Mouse (Mus musculus): ENCODE measurements around the gene Hbp1. TPM values are rescaled to one million over a fixed set of nuclear protein-coding genes. Genes with fewer than 3 reads are reported as not detected.

Gene Hbp1
- total and polyA plus RNA-seq, 2 experiments = 57.3 to 117 TPM

GRCm38 (mm10) chr12:31916691-31917090 is 33.6 kb downstream of the Hbp1 start:
- Histone ChIP-seq H3K79me2 (ENCODE audit: control insufficient read depth, insufficient read depth, low read length) (no peaks in the 10 kb centered on the region), H3K27ac (replicated peaks; ENCODE audit: insufficient read depth, low read depth, low read length) (0 out of 2 replicates have a peak overlapping the region, but pooled peaks have one; percentile 15), H3K9ac (ENCODE audit: low read depth, low read length) (no peak overlapping the region), H3K36me3 (ENCODE audit: control insufficient read depth, insufficient read depth, low read length) (no peaks in the 10 kb centered on the region), H3K4me1 (ENCODE audit: control insufficient read depth, insufficient read depth, low read length) (peaks cover 17% of the 10 kb centered on the region), H3K4me3 (ENCODE audit: insufficient read depth, low read depth, low read length) (no peak overlapping the region), H3K27me3 (ENCODE audit: control insufficient read depth, insufficient read depth, low read length) (no peaks in the 10 kb centered on the region)
- TF ChIP-seq POLR2A (IDR thresholded peaks at IDR 0.05; ENCODE audit: extremely low read depth, insufficient read depth, low read length) = no peak
- TF ChIP-seq CTCF (IDR thresholded peaks at IDR 0.05; ENCODE audit: low read depth, low read length) = no peak
- no peak for DNase-seq (ENCODE audit: extremely low read depth, low read depth, low spot score)
- 95% methylated on average over 5 of the region's 5 CpGs for WGBS

GRCm38 (mm10) chr12:31913614-31914013 is 36.7 kb downstream of the Hbp1 start:
- Histone ChIP-seq H3K79me2 (ENCODE audit: control insufficient read depth, insufficient read depth, low read length) (no peaks in the 10 kb centered on the region), H3K27ac (replicated peaks; ENCODE audit: insufficient read depth, low read depth, low read length) (no peak overlapping the region), H3K36me3 (ENCODE audit: control insufficient read depth, insufficient read depth, low read length) (no peaks in the 10 kb centered on the region), H3K4me3 (ENCODE audit: insufficient read depth, low read depth, low read length) (no peak overlapping the region), H3K9ac (ENCODE audit: low read depth, low read length) (no peak overlapping the region), H3K4me1 (ENCODE audit: control insufficient read depth, insufficient read depth, low read length) (peaks cover 4% of the 10 kb centered on the region; the same call in 1 of the 2 replicates), H3K27me3 (ENCODE audit: control insufficient read depth, insufficient read depth, low read length) (no peaks in the 10 kb centered on the region)
- TF ChIP-seq CTCF (IDR thresholded peaks at IDR 0.05; ENCODE audit: low read depth, low read length) (no peak), POLR2A (IDR thresholded peaks at IDR 0.05; ENCODE audit: extremely low read depth, insufficient read depth, low read length) (no peak)
- WGBS = 27% methylated on average over 4 of the region's 4 CpGs
- no peak for DNase-seq (ENCODE audit: extremely low read depth, low read depth, low spot score)

GRCm38 (mm10) chr12:31912966-31913551 is 37.3 kb downstream of the Hbp1 start:
- no peak for TF ChIP-seq CTCF (IDR thresholded peaks at IDR 0.05; ENCODE audit: low read depth, low read length)
- TF ChIP-seq POLR2A (IDR thresholded peaks at IDR 0.05; ENCODE audit: extremely low read depth, insufficient read depth, low read length) = no peak
- H3K36me3 ChIP-seq (ENCODE audit: control insufficient read depth, insufficient read depth, low read length) = no peaks in the 10 kb centered on the region
- no peak overlapping the region for H3K9ac ChIP-seq (ENCODE audit: low read depth, low read length)
- no peak overlapping the region for H3K27ac ChIP-seq (replicated peaks; ENCODE audit: insufficient read depth, low read depth, low read length)
- H3K4me1 ChIP-seq (ENCODE audit: control insufficient read depth, insufficient read depth, low read length) = peaks cover 4% of the 10 kb centered on the region; the same call in 1 of the 2 replicates
- WGBS = 81% methylated on average over 6 of the region's 6 CpGs
- no peak for DNase-seq (ENCODE audit: extremely low read depth, low read depth, low spot score)
- no peaks in the 10 kb centered on the region for H3K79me2 ChIP-seq (ENCODE audit: control insufficient read depth, insufficient read depth, low read length)
- H3K4me3 ChIP-seq (ENCODE audit: insufficient read depth, low read depth, low read length) = no peak overlapping the region
- no peaks in the 10 kb centered on the region for H3K27me3 ChIP-seq (ENCODE audit: control insufficient read depth, insufficient read depth, low read length)

GRCm38 (mm10) chr12:31907436-31907835 is 42.9 kb downstream of the Hbp1 start:
- H3K4me1 ChIP-seq (ENCODE audit: control insufficient read depth, insufficient read depth, low read length) = no peaks in the 10 kb centered on the region
- no peaks in the 10 kb centered on the region for H3K27me3 ChIP-seq (ENCODE audit: control insufficient read depth, insufficient read depth, low read length)
- H3K79me2 ChIP-seq (ENCODE audit: control insufficient read depth, insufficient read depth, low read length) = no peaks in the 10 kb centered on the region
- H3K9ac ChIP-seq (ENCODE audit: low read depth, low read length) = no peak overlapping the region
- TF ChIP-seq POLR2A (IDR thresholded peaks at IDR 0.05; ENCODE audit: extremely low read depth, insufficient read depth, low read length) = no peak
- no peak for TF ChIP-seq CTCF (IDR thresholded peaks at IDR 0.05; ENCODE audit: low read depth, low read length)
- no peaks in the 10 kb centered on the region for H3K36me3 ChIP-seq (ENCODE audit: control insufficient read depth, insufficient read depth, low read length)
- H3K27ac ChIP-seq (replicated peaks; ENCODE audit: insufficient read depth, low read depth, low read length) = no peak overlapping the region
- DNase-seq (ENCODE audit: extremely low read depth, low read depth, low spot score) = no peak
- H3K4me3 ChIP-seq (ENCODE audit: insufficient read depth, low read depth, low read length) = no peak overlapping the region
- 99% methylated on average over 2 of the region's 2 CpGs for whole genome bisulfite sequencing

- TF ChIP-seq POLR2A (IDR thresholded peaks at IDR 0.05; ENCODE audit: extremely low read depth, insufficient read depth, low read length) (no peak), CTCF (IDR thresholded peaks at IDR 0.05; ENCODE audit: low read depth, low read length) (no peak)
- Histone ChIP-seq H3K27ac (replicated peaks; ENCODE audit: insufficient read depth, low read depth, low read length) (no peak overlapping the region), H3K79me2 (ENCODE audit: control insufficient read depth, insufficient read depth, low read length) (no peaks in the 10 kb centered on the region), H3K4me1 (ENCODE audit: control insufficient read depth, insufficient read depth, low read length) (no peaks in the 10 kb centered on the region), H3K36me3 (ENCODE audit: control insufficient read depth, insufficient read depth, low read length) (no peaks in the 10 kb centered on the region), H3K27me3 (ENCODE audit: control insufficient read depth, insufficient read depth, low read length) (no peaks in the 10 kb centered on the region), H3K4me3 (ENCODE audit: insufficient read depth, low read depth, low read length) (no peak overlapping the region), H3K9ac (ENCODE audit: low read depth, low read length) (no peak overlapping the region)
- WGBS = 82% methylated on average over 6 of the region's 6 CpGs
- no peak for DNase-seq (ENCODE audit: extremely low read depth, low read depth, low spot score)
Measured at GRCm38 (mm10) chr12:31905696-31906551, 44.4 kb downstream of the Hbp1 start.
